Mouse (Mus musculus): Measurements from ENCODE around the gene Uevld.
"Not testable (repeated sequence)": the region's sequence is repeated elsewhere in the genome, so short reads cannot be mapped to it uniquely, and the experiment has no call there.

Gene Uevld

DNA sequence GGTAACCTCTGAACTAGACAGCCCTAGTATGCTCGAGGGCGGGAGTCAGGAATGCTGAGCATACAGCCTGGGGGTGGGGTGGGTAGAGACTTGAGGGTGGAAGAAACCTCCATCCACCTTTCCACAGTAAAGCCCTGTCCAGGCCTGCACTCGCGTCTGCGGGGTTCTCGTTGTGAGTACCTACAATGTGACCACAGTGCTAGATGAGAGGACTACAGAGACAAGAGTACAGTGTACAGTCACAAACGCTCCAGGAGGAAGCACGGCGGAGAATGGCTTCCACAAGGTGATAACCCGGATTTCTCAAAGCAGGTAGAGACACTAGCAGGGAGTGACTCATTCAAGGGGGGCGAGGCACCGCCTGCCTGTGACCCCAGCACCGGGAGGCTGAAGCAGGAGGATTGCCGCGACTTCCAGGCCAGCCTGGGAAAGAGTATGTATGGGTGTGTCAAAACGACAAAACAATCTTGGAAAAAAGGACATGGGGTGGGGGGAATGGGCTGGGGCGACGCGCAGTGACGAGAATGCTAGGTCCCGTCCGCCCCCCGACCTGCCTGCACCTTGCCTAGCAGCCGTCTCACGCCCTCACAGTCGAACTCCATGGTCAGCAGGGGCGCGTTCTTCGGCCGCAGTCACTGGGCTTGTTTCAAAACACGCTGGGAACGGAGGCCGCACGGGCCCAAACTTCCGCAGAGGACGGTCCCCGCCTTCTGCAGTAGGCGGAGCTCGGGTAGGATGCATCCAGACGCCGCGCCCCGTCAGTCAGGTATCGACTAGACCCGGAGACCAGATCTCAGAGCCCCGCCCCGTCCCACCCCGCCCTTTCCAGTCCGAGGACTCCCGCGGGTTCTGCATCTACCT, at the start of gene Uevld:
Gene Uevld (minus strand): TSS at position 697 of the 861 bp plus-strand sequence.
- peak; percentile 93 for DNase-seq (ENCODE audit: inconsistent ontology term)

DNA sequence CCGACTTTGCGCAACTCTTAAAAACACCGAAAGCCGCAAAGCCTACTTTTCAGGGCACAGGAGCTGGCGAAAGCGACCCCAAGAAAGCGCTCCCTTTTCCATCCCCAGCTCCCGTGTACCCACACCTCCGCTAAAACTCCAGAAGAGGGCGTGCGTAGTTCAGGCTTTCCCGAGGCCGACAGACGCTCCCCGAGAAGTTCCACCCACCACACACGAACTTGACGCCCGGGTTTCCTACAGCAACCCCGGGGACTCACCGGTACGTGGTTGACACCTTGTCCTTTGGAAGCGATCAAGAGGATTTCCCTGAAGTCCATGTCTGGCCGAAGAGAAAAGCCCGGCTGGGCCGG, 49.5 kb upstream of the Uevld start:
- DNase-seq (ENCODE audit: inconsistent ontology term) = no peak

DNA sequence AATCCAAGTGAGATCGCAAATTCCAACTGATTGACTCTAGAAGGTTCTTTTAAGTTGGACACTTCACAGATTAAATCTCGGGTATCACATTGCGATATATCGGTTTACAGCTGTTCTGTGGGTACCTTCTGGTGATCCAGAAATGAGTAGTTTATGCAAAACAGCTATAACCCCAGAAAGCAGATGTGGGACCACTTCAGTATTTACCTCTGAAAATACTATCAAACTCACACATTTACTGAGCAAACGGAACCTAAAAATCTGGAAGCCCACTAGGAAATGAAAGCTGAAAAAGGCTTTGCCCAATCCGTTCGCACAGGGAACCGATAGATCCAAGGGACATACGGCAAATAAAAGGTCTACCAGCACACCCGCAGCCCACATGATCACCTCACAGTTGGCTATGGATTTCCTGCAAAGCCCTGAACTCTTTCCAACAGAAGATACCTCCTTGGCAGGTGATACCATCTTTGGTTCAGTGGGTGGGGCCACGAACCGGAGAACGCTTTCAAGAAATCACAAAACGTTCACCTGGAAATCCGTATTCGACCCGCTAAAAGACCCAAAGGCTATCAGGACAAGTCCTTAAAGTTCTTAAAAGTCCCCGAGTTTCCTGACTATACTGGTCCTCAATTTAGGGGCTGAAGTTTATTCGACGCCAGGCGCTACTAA, 48.9 kb upstream of the Uevld start:
- DNase-seq (ENCODE audit: inconsistent ontology term) = peak; percentile 35

DNA sequence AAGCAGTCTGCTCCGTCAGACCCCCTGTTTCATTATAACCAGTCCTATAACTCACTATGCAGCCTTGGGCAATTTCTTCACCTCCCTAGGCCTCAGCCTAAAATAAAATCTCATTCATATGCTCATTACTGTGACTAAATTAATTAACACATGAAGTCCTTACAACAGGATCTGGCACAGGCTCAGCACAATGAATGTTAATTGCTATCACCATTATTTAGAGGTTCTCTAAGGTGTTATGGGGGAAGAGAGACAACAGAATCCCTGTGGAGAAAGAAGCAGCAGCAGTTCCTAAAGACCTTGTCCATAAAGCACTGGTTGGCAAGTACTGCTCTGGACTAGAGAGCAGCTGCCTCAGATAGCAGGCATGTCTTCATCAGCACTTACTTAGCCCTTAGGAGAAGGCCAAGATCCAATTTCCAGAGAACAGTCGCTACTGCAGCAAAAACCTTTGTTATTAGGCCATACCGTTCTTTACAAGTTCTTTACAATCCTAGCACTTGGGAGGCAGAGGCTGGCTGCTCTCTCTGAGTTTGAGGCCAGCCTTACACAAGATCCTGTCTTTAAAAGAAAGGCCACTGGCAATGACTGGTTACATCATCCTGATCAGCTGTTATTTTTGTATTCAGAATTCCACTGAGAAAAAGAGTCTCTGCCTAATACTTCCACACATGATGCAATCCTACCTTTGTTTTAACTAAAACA, 45.2 kb upstream of the Uevld start:
- DNase-seq (ENCODE audit: inconsistent ontology term) = peak; percentile 78

DNA sequence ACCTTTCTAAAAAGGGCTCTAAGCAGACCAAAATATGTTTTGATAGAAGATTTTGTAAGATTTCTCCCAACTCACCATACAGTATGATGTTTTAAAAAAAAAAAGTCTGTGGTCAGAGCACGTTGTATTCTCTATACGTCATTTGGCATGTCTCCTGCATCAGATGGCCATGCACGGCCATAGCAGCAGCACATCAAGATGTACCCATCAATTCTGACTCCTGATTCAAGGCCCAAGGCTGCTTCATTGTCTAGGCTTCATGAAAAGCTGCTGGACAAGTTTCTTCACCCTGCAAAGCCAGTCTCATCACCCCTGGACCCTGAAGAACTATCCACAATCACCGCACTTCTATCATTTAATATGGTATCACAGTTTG, 43.6 kb upstream of the Uevld start:
- no peak for DNase-seq (ENCODE audit: inconsistent ontology term)

DNA sequence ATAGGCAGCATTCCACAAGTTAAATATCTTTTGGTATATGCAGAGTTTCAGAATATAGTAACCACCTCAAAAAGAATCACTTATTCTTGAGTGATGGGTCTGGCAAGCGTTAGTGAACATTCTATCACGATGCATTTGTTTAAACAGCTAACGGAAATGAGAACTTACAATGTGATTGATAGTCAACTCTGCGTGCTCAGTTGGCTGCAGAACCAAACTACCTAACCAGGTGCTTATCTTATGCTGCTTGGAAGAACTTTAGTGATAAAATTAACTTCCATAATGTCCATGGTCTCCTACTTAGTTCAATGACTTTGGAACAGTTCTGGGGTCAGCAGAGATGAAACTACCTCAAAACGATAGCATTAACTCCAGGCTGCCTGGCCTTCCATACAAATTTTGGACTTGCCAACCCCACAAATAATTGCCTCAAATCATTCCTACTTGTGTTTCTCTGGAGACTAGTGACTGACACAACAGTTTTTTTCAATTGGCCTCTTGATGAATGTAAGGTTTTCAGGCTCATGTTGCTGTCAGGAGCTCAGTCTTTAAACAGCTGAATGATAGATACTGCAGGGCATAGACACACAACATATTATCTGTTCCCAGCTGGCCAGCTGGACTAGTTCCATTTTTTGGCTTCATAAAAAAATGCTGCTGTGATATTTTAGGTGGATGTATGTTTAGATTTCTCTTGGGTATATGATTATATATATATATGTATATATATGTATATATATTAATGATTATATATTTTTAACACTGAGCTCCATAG, 43.0 kb upstream of the Uevld start:
- no peak for DNase-seq (ENCODE audit: inconsistent ontology term)

DNA sequence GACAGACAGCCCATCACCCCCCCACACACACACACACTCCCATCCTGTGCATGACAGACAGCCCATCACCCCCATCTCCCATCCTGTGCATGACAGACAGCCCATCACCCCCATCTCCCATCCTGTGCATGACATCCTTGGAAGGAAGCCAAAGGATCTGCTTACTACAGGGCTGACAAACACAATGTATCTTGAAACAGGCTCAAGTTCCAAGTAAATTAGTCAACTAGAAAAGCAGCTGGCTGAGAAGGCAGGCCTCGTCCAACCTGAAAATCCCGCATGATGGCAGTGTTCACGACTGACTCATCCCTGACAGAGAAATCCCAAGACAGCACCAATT, 42.3 kb upstream of the Uevld start:
- DNase-seq (ENCODE audit: inconsistent ontology term) = peak; percentile 83

DNA sequence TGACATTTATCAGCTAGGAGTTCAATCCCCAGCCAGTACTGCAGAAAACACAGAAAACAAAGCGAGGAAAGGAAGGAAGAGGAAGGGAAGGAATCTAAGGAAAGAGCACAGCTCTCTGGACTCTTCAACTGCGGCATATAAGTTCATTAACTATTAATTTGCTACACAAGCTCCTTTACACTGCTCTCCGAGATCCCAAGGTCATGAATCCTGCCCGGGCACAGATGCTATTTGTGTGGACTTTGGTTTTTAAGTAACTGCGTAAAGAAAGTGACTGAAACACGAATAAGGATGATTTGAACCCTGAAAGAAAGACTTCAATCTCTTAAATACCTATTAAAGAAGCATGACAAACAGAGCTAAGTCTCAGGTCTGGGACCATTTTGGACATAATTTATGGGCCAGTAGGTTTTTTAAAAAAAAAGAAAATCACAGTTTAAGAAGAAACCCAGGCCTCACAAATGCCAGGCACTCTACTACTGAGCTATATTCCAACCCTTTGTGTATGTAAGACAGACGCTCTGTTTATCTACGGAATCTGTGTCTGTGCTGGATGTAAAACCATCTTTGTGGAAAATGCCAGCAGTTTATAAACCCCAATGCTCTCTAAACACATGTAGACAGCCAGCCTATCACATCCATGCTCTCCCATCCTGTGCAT, 41.8 kb upstream of the Uevld start:
- DNase-seq (ENCODE audit: inconsistent ontology term) = no peak

DNA sequence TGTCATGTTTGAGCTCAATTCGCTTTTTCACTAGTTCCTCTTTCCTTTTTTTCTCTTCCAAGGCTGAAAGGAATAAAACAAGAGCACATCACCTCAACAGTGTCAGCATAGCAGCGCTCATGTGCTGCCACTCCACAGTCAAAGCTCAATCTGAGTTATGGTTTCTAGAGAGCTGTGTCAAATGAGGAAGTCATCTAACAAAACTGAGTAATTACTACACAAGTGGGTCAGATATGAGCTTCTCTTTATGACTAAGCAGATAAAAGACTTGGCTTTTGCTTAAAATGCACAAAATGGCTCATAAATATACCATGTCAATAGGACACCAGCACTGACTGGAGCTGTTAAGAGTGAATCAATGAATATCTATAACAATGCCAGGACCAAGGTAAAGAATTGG, 40.6 kb upstream of the Uevld start:
- no peak for DNase-seq (ENCODE audit: inconsistent ontology term)

DNA sequence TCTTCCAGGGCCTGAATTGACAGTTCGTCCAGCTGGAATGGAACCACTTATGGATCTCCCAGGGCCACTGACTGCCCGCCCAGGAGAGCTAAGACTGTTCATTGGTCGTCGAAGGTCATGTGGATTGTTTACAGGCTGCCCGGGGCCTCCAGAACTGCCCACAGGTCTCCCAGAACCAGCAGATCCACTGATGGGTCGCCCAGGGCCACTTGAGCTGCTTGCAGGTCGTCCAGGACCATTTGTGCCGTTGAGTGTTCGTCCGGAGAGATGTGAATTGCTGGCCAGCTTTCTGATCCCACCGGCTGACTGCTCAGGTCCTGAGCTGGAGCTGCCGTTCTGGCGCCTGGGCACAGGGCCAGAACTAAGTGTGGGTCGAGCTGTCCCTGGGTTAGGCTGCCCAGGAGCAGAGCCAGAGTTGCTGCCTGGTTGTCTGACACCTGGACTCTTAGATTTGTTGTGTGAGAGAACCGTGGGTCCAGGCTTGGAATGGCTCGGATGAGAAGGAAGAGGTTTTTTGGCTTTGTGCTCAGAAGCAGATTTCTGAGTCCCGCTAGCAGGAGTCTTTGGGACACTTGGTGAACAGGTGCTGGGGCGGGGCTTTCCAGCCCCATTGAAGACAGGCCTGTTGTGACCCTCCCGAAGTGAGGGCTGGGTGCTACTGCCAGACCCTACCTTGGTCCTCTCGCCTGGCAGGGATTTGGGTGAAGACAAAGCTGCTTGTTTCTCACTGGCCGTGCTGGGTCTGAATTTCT, 39.5 kb upstream of the Uevld start:
- no peak for DNase-seq (ENCODE audit: inconsistent ontology term)

DNA sequence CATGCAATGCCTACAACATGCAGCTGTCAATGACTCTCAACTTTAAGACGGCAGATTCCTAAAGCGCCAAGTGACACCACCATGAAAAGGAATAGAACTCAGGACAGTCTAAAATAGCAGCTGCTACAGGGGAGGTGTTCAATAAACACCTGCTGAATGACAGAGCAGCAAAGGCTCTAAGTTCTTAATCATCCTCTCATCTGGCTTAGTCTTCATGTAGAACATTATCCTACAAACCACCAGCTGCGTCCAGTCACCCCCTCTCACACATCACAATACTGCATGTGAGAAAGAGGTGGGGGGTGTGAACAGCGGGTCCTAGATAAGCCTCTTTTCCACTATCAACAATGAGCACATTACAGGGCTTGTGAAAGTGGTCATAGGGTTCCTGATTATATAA, 38.7 kb upstream of the Uevld start:
- no peak for DNase-seq (ENCODE audit: inconsistent ontology term)

DNA sequence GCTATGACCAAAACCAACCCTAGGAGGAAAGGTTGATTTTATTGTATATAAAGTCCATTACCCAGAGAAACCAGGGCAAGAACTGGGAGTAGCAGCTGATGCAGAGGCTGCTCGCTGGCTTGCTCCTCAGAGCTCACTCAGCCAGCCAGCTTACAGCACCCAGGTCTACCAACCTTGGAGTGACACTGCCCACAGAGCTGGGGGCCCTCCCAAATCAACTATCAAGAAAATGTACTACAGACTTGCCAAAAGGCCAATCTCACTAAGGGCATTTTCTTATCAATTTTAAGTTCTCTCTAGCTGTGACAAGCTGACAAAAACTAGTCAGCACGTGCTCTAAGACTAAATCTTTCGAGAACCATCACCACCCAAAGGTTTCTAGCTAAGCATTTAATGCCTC, 37.2 kb upstream of the Uevld start:
- DNase-seq (ENCODE audit: inconsistent ontology term) = no peak

DNA sequence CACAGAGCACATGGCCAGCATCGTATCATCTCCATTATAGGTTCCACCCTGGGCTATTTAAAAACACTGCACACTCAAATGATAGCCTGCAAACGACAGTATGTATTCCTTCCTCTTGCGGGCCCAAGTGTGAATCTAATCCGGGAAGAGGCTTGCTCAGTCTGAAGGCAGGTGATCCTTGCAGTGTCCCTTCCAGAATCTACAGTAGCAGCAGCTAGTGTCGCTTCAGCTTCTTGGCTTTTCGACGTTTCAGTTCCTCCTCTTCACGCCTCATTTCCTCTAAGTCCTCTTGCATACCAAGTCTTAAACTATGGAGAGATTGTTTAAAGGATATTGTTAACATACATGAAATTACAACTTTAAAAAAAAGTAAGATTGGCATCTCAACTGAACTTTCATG, 34.8 kb upstream of the Uevld start:
- no peak for DNase-seq (ENCODE audit: inconsistent ontology term)

DNA sequence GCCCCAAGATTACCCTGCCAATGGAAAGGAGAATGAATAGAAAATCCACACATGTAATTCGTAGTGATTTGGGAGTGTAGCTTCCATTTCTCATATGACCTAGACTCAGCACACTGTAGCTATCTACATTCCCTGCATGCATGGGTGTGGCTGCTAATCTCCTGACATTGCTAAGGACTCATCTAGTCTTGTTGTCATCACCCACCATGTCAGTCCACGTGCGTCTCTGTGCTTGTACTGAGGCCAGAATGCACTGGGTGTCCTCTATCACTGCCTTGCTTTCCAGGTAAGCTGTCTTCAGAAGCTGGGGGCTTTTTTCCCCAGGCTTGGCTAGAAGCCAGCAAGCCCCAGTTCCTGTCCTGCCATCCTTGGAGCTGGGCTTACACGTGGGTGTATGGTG, 31.1 kb upstream of the Uevld start:
- DNase-seq (ENCODE audit: inconsistent ontology term) = not testable (repeated sequence)

DNA sequence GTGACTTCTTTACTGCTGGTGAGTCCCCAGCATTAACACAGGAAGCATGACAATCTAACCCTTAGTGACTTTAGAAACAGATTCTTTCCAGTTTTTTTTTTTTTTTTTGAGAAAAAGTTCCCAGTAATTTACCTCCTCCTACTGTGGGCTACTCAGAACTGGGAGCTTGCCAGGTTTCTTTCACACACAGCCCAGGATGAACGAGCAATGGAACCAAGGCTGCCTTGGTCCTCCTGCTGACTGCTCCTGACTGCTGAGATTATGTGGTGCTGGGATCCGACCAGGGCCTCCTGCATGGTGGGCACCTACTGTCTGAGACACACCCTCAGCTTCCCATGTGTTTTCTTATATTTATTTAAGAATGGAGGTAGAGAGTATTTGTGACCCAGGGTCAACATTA, 28.7 kb upstream of the Uevld start:
- no peak for DNase-seq (ENCODE audit: inconsistent ontology term)

DNA sequence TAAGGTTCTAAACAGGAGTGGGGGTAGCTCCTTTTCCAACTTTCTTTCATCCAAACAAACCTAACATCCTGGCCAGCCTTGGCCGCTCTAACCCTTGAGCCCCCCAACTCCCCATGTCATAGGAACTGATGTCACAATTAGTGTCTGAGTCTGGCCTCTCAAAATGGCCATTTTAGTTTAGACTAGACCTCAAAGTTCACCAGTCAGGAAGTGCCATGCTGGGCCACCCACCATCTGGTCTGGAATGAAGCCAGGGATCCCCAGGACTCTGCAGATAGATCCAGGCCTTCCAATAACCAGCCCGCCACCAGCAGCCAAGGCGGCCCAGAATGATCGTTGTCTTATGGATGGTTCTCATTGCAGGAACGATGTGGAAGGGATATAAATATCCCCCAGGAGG, 28.3 kb upstream of the Uevld start:
- DNase-seq (ENCODE audit: inconsistent ontology term) = peak; percentile 86

DNA sequence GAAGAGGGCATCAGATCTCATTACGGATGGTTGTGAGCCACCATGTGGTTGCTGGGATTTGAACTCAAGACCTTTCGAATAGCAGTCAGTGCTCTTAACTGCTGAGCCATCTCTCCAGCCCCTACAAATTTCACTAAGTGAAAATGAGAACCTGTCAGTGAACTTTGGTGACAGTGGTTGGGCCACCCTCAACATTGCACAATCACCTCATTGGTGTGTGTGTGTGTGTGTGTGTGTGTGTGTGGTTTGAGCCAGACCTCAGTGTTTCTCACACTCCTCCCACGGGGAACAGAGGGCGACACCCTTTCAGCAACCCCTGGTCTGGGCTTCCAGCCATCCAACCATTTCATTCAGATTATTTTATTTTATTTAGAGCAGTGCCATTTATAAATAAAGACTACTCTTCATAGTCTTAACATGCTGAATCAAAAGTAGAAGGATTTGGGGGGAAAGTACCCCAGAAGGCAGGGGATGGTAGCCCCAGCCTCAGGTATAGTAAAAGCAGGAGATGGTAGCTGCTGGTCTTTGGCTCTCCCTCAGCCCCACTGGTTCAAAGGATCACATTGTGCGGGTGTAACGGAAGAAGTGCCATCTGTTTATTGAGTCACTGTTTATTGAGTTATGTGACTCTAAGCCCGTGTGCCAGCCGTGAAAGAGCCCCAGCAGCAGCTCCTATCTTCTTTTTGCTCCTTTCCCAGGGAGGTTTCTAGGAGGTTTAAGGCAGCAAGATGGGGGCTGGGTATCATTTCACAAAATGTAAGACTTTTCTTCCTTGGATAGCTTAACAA, 27.6 kb upstream of the Uevld start:
- DNase-seq (ENCODE audit: inconsistent ontology term) = peak; percentile 70

DNA sequence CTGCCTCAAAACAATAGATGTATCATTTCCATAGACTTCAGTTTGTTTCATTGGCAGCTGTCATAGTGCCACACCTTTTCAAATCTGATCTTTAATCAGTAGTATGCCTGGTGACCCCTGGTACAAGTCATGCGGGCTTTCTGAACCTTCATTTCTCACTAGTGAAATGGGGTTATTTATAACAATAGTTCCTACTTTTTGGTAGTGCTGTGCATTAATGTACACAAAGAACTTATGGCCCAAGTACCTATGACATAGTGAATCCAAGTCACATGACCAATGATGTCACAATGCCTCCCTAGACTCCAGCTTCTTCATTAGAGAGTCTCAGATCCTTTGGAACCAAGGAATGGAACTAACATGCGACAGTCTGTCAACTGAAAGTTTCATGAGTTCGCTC, 25.0 kb upstream of the Uevld start, which contains the start of gene Gm9999:
Gene Gm9999 (plus strand): TSS at position 301 of the 400 bp plus-strand sequence.
- no peak for DNase-seq (ENCODE audit: inconsistent ontology term)

DNA sequence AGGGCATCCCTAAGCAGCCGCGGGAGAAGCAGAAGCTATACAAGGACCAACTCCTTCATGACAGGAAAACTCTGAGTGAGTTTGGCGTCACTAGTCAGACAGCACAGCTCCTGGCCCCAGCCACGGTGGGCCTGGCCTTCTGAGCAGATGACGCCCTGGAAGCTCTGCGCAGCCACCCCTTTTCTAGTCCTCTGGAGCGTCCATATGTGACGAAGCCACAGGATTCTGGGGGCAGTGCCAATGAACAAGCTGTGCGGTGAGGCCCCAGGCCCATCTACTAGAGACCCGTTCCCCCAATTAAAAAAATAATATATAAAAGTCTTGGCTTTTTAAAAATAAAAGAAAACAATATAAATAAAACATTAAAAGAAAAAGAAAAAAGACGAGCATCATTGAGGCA, 17.1 kb upstream of the Uevld start:
- no peak for DNase-seq (ENCODE audit: inconsistent ontology term)

DNA sequence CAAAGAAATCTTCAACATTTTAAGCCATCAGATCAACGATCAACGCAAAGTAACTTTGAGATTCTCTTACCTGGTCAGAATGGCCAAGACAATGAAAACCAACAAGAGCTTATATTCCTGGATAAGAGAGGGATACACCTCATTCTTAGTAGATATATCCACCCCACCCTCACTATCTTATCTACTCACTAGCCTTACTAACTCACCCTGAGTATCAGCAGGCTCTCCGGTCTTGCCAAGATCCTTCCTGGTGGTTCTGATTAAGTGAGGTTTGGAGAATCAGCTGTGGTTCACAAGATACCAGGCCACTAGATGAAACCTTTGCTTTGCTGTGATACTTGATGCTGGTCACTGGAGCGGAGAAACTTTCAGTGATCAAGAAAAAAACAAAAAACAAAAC, 16.3 kb upstream of the Uevld start:
- DNase-seq (ENCODE audit: inconsistent ontology term) = no peak
